Mouse (Mus musculus): Measurements from ENCODE around the gene Rpl27. TPM values are rescaled to one million over a fixed set of nuclear protein-coding genes. Genes with fewer than 3 reads are reported as not detected.

Gene Rpl27
- polyA plus RNA-seq, 1 experiment from 2014 or later: 404 TPM

GRCm38 (mm10) chr11:101484814-101485213, 42.7 kb downstream of the Rpl27 start:
- no peaks in the 10 kb centered on the region for H3K9me3 ChIP-seq
- H3K4me3 ChIP-seq: no peak overlapping the region
- no peak overlapping the region for H3K4me2 ChIP-seq
- WGBS: 82% methylated on average over 7 of the region's 7 CpGs
- no peaks in the 10 kb centered on the region for H3K27me3 ChIP-seq
- no peaks in the 10 kb centered on the region for H3K4me1 ChIP-seq
- peaks cover 29% of the 10 kb centered on the region for H3K36me3 ChIP-seq
- H3K9ac ChIP-seq: no peak overlapping the region
- ATAC-seq (ENCODE audit: insufficient number of reproducible peaks, insufficient read depth, low FRiP score, low TSS enrichment, low read depth): no peak
- no peak overlapping the region for H3K27ac ChIP-seq

- no peak overlapping the region for H3K4me3 ChIP-seq
- H3K9ac ChIP-seq: 0 out of 2 replicates have a peak overlapping the region, but pooled peaks have one; percentile 6
- peaks cover 30% of the 10 kb centered on the region for H3K36me3 ChIP-seq
- no peaks in the 10 kb centered on the region for H3K4me1 ChIP-seq
- H3K9me3 ChIP-seq: no peaks in the 10 kb centered on the region
- WGBS: 50% methylated on average over 6 of the region's 6 CpGs
- no peak overlapping the region for H3K27ac ChIP-seq
- H3K27me3 ChIP-seq: no peaks in the 10 kb centered on the region
- H3K4me2 ChIP-seq: no peak overlapping the region
- no peak for ATAC-seq (ENCODE audit: insufficient number of reproducible peaks, insufficient read depth, low FRiP score, low TSS enrichment, low read depth)
Measured at GRCm38 (mm10) chr11:101485509-101486028, 43.5 kb downstream of the Rpl27 start.

- 81% methylated on average over 6 of the region's 6 CpGs for WGBS
- H3K4me3 ChIP-seq: no peak overlapping the region
- ATAC-seq (ENCODE audit: insufficient number of reproducible peaks, insufficient read depth, low FRiP score, low TSS enrichment, low read depth): no peak
Measured at GRCm38 (mm10) chr11:101486126-101486525, 44.0 kb downstream of the Rpl27 start.

More at GRCm38 (mm10) chr11:101486126-101486525, 44.0 kb downstream of the Rpl27 start:
- Histone ChIP-seq H3K27ac (no peak overlapping the region), H3K27me3 (no peaks in the 10 kb centered on the region), H3K36me3 (peaks cover 31% of the 10 kb centered on the region), H3K9me3 (no peaks in the 10 kb centered on the region), H3K4me1 (no peaks in the 10 kb centered on the region), H3K9ac (no peak overlapping the region), H3K4me2 (no peak overlapping the region)

Small RNA genes within 50 kb of the gene (microRNA-seq; reads per million reads assigned to microRNA genes)
- gene Mir6929: 0.55 reads per million

Other genes with a start within 250 kb of the Rpl27 start
- 16.9 and 19.8 TPM in 2 replicates for gene Ezh1, start 215.8 kb upstream of the Rpl27 start, polyA plus RNA-seq (2015; fragmentation: Nextera tagmentation; extraction: Ambion mirVana)
- gene Ramp2, start 196.3 kb upstream of the Rpl27 start, polyA plus RNA-seq (2015; fragmentation: Nextera tagmentation; extraction: Ambion mirVana): 84.9 and 92.3 TPM in 2 replicates
- gene Vps25, start 188.6 kb upstream of the Rpl27 start, polyA plus RNA-seq (2015; fragmentation: Nextera tagmentation; extraction: Ambion mirVana): 106 and 118 TPM in 2 replicates
- gene Wnk4, start 181.7 kb upstream of the Rpl27 start, polyA plus RNA-seq (2015; fragmentation: Nextera tagmentation; extraction: Ambion mirVana): 9.8 and 10.9 TPM in 2 replicates
- gene Cntd1, start 163.3 kb upstream of the Rpl27 start, polyA plus RNA-seq (2015; fragmentation: Nextera tagmentation; extraction: Ambion mirVana): 1.7 and 2.3 TPM in 2 replicates
- 193 and 196 TPM in 2 replicates for gene Coa3, start 163.2 kb upstream of the Rpl27 start, polyA plus RNA-seq (2015; fragmentation: Nextera tagmentation; extraction: Ambion mirVana)
- gene Becn1, start 140.0 kb upstream of the Rpl27 start, polyA plus RNA-seq (2015; fragmentation: Nextera tagmentation; extraction: Ambion mirVana): 129 and 130 TPM in 2 replicates
- 138 and 148 TPM in 2 replicates for gene Psme3, start 126.1 kb upstream of the Rpl27 start, polyA plus RNA-seq (2015; fragmentation: Nextera tagmentation; extraction: Ambion mirVana)
- 1.3 and 1.7 TPM in 2 replicates for gene Aoc2, start 117.2 kb upstream of the Rpl27 start, polyA plus RNA-seq (2015; fragmentation: Nextera tagmentation; extraction: Ambion mirVana)
- 0.10 and 0.15 TPM in 2 replicates for gene Aoc3, start 111.7 kb upstream of the Rpl27 start, polyA plus RNA-seq (2015; fragmentation: Nextera tagmentation; extraction: Ambion mirVana)
- gene G6pc, start 74.7 kb upstream of the Rpl27 start, polyA plus RNA-seq (2015; fragmentation: Nextera tagmentation; extraction: Ambion mirVana): not detected in 2 replicates
- 73.9 and 88.6 TPM in 2 replicates for gene Aarsd1, start 24.7 kb upstream of the Rpl27 start, polyA plus RNA-seq (2015; fragmentation: Nextera tagmentation; extraction: Ambion mirVana)
- 9.7 and 10.4 TPM in 2 replicates for gene Gm27029, start 17.5 kb upstream of the Rpl27 start, polyA plus RNA-seq (2015; fragmentation: Nextera tagmentation; extraction: Ambion mirVana)
- 19.5 and 21.8 TPM in 2 replicates for gene Rundc1, start 17.2 kb upstream of the Rpl27 start, polyA plus RNA-seq (2015; fragmentation: Nextera tagmentation; extraction: Ambion mirVana)
- gene Ptges3l, start 17.0 kb upstream of the Rpl27 start, polyA plus RNA-seq (2015; fragmentation: Nextera tagmentation; extraction: Ambion mirVana): 5.5 and 8.1 TPM in 2 replicates
- gene Ifi35, start 6.1 kb downstream of the Rpl27 start, polyA plus RNA-seq (2015; fragmentation: Nextera tagmentation; extraction: Ambion mirVana): 9.1 and 10.9 TPM in 2 replicates
- gene Rnd2, start 22.7 kb downstream of the Rpl27 start, polyA plus RNA-seq (2015; fragmentation: Nextera tagmentation; extraction: Ambion mirVana): 14.0 and 16.8 TPM in 2 replicates
- gene Vat1, start 23.9 kb downstream of the Rpl27 start, polyA plus RNA-seq (2015; fragmentation: Nextera tagmentation; extraction: Ambion mirVana): 34.2 and 37.5 TPM in 2 replicates
- 10.6 and 14.8 TPM in 2 replicates for gene Brca1, start 109.7 kb downstream of the Rpl27 start, polyA plus RNA-seq (2015; fragmentation: Nextera tagmentation; extraction: Ambion mirVana)
- gene Nbr1, start 109.9 kb downstream of the Rpl27 start, polyA plus RNA-seq (2015; fragmentation: Nextera tagmentation; extraction: Ambion mirVana): 77.1 and 80.7 TPM in 2 replicates
- gene Tmem106a, start 139.9 kb downstream of the Rpl27 start, polyA plus RNA-seq (2015; fragmentation: Nextera tagmentation; extraction: Ambion mirVana): 3.6 and 3.8 TPM in 2 replicates
- not detected in 2 replicates for gene Gm11634, start 157.0 kb downstream of the Rpl27 start, polyA plus RNA-seq (2015; fragmentation: Nextera tagmentation; extraction: Ambion mirVana)
- gene Rdm1, start 184.9 kb downstream of the Rpl27 start, polyA plus RNA-seq (2015; fragmentation: Nextera tagmentation; extraction: Ambion mirVana): 55.5 and 63.7 TPM in 2 replicates
- 3.3 and 3.4 TPM in 2 replicates for gene Arl4d, start 223.2 kb downstream of the Rpl27 start, polyA plus RNA-seq (2015; fragmentation: Nextera tagmentation; extraction: Ambion mirVana)